Mouse (Mus musculus) cerebellum, adult 11 months (tissue): Measurements from ENCODE around the gene Asic5.
A peak's percentile ranks its signal among the peaks of the same experiment; 100 is the strongest.

Source experiments
- DNase-seq: peaks from one replicate; pipeline ENCODE4 v3.0.0; 2022

The Asic5 gene

GRCm38 (mm10) chr3:81981990-81982389 is at the start of gene Asic5:
TSS of gene Asic5 (plus strand) at chr3:81982290.
- DNase-seq, result no peak

GRCm38 (mm10) chr3:81933348-81933747 is 48.7 kb upstream of the Asic5 start:
- DNase-seq, result no peak

GRCm38 (mm10) chr3:81938924-81939323 is 43.2 kb upstream of the Asic5 start:
- DNase-seq, result no peak

- DNase-seq, result no peak
Observed at GRCm38 (mm10) chr3:81942341-81942740, 39.7 kb upstream of the Asic5 start.

GRCm38 (mm10) chr3:81943097-81943496 is 39.0 kb upstream of the Asic5 start:
- DNase-seq, result no peak

- DNase-seq, result no peak
Observed at GRCm38 (mm10) chr3:81944851-81945393, 37.2 kb upstream of the Asic5 start.

- DNase-seq, result no peak
Observed at GRCm38 (mm10) chr3:81949048-81949447, 33.0 kb upstream of the Asic5 start.

GRCm38 (mm10) chr3:81951785-81952184 is 30.3 kb upstream of the Asic5 start:
- DNase-seq, result no peak

- DNase-seq, result no peak
Observed at GRCm38 (mm10) chr3:81957484-81957883, 24.6 kb upstream of the Asic5 start.

GRCm38 (mm10) chr3:81961336-81961735 is 20.8 kb upstream of the Asic5 start:
- no peak for DNase-seq

- DNase-seq, result peak; percentile 12
Observed at GRCm38 (mm10) chr3:81963768-81964167, 18.3 kb upstream of the Asic5 start.

GRCm38 (mm10) chr3:81964596-81964995 is 17.5 kb upstream of the Asic5 start:
- DNase-seq, result peak; percentile 36

- DNase-seq, result no peak
Observed at GRCm38 (mm10) chr3:81975607-81976006, 6.5 kb upstream of the Asic5 start.

- DNase-seq, result no peak
Observed at GRCm38 (mm10) chr3:81976102-81976501, 6.0 kb upstream of the Asic5 start, which contains the start of gene Tdo2. TSS of gene Tdo2 (minus strand) at chr3:81976202.

- no peak for DNase-seq
Observed at GRCm38 (mm10) chr3:81981576-81981975, 514 bp upstream of the Asic5 start.

GRCm38 (mm10) chr3:81983120-81983895 is 1.2 kb downstream of the Asic5 start:
- DNase-seq, result no peak

- no peak for DNase-seq
Observed at GRCm38 (mm10) chr3:81985100-81985499, 3.0 kb downstream of the Asic5 start.

GRCm38 (mm10) chr3:81986103-81986502 is 4.0 kb downstream of the Asic5 start:
- DNase-seq, result no peak

- no peak for DNase-seq
Observed at GRCm38 (mm10) chr3:81987628-81988027, 5.5 kb downstream of the Asic5 start.

- no peak for DNase-seq
Observed at GRCm38 (mm10) chr3:81989692-81990141, 7.6 kb downstream of the Asic5 start.

GRCm38 (mm10) chr3:81990531-81990930 is 8.4 kb downstream of the Asic5 start:
- DNase-seq, result no peak

- no peak for DNase-seq
Observed at GRCm38 (mm10) chr3:81995371-81995770, 13.3 kb downstream of the Asic5 start.

- peak; percentile 20 for DNase-seq
Observed at GRCm38 (mm10) chr3:81995988-81996387, 13.9 kb downstream of the Asic5 start.

- no peak for DNase-seq
Observed at GRCm38 (mm10) chr3:82007002-82007401, 24.9 kb downstream of the Asic5 start.
